Mouse (Mus musculus) gastrocnemius, adult 2 months (tissue): ENCODE measurements around the gene Kidins220. TPM values are rescaled to one million over a fixed set of nuclear protein-coding genes. Genes with fewer than 3 reads are reported as not detected.

ENCODE experiments used
- DNase-seq: peaks from one replicate; pipeline ENCODE4 v3.0.0; 2022
- H3K27ac ChIP-seq: fragments of 200-600 bp; 2 replicates; pipeline ENCODE4 v1.8.1; 2022; ENCODE audit warnings: mild to moderate bottlenecking
- H3K4me3 ChIP-seq: fragments of 200-600 bp; 2 replicates; pipeline ENCODE4 v1.8.1; 2022; ENCODE audit warnings: mild to moderate bottlenecking, moderate library complexity
- CTCF ChIP-seq: fragments of 200-600 bp; IDR thresholded peaks from 2 replicates; pipeline ENCODE4 v1.8.1; 2022; ENCODE audit warnings: antibody characterized with exemption, mild to moderate bottlenecking, moderate library complexity
- intact Hi-C: fragments of 180-260 bp; cut with DNase I; formaldehyde crosslinking; loops from one replicate; pipeline ENCODE4 v1.15.1; 2025
- long read RNA-seq, 2 experiments: library from polyadenylated mRNA; stranded (forward); transcript quantifications; one replicate each; pipeline ENCODE4 v2.0.0; 2021
- total RNA-seq, 2 experiments: library from RNA; stranded (reverse); gene quantifications; 2 replicates each; pipeline ENCODE4 v1.2.3; 2021

The Kidins220 gene
- total RNA-seq, result 10 to 100 TPM; 51.3 to 56.5 TPM
- long read RNA-seq, experiment 1, full-length matches to known transcripts, result 1 of 79 reads
- long read RNA-seq, experiment 1, partial matches to known transcripts, result 6 of 79 reads
- long read RNA-seq, experiment 1, other reads (novel, unspliced or antisense), result 72 of 79 reads
- long read RNA-seq, experiment 2, partial matches to known transcripts, result 1 of 41 reads
- long read RNA-seq, experiment 2, other reads (novel, unspliced or antisense), result 40 of 41 reads

GRCm38 (mm10) chr12:24974446-24975114 is at the start of gene Kidins220:
Kidins220 (plus strand) TSS chr12:24974925.
- H3K27ac ChIP-seq, result peak within 1 kb of the TSS; percentile 93
- DNase-seq, result peak; percentile 97
- no peak for TF ChIP-seq CTCF
- H3K4me3 ChIP-seq, result peak within 1 kb of the TSS; percentile 94
- intact Hi-C loops, result no loop called here

GRCm38 (mm10) chr12:24925276-24925675 is 49.4 kb upstream of the Kidins220 start:
- TF ChIP-seq CTCF, result no peak
- Histone ChIP-seq H3K4me3 (no peak overlapping the region), H3K27ac (no peak overlapping the region)
- intact Hi-C loops, result no loop called here
- DNase-seq, result no peak

- no peak overlapping the region for H3K27ac ChIP-seq
- intact Hi-C loops, result no loop called here
- no peak overlapping the region for H3K4me3 ChIP-seq
- no peak for TF ChIP-seq CTCF
- no peak for DNase-seq
Observed at GRCm38 (mm10) chr12:24925684-24926083, 49.0 kb upstream of the Kidins220 start.

GRCm38 (mm10) chr12:24928051-24928748 is 46.5 kb upstream of the Kidins220 start:
- no peak overlapping the region for H3K27ac ChIP-seq

GRCm38 (mm10) chr12:24929043-24929442 is 45.7 kb upstream of the Kidins220 start:
- no peak overlapping the region for H3K4me3 ChIP-seq
- DNase-seq, result no peak
- H3K27ac ChIP-seq, result no peak overlapping the region
- TF ChIP-seq CTCF, result no peak
- intact Hi-C loops, result no loop called here

More at GRCm38 (mm10) chr12:24928051-24928748, 46.5 kb upstream of the Kidins220 start:
- no peak for DNase-seq
- intact Hi-C loops, result no loop called here
- TF ChIP-seq CTCF, result no peak
- H3K4me3 ChIP-seq, result no peak overlapping the region

- Histone ChIP-seq H3K4me3 (no peak overlapping the region), H3K27ac (no peak overlapping the region)
- intact Hi-C loops, result no loop called here
- no peak for TF ChIP-seq CTCF
- DNase-seq, result no peak
Observed at GRCm38 (mm10) chr12:24930760-24931159, 44.0 kb upstream of the Kidins220 start.

GRCm38 (mm10) chr12:24932120-24932519 is 42.6 kb upstream of the Kidins220 start:
- intact Hi-C loops, result no loop called here
- DNase-seq, result peak; percentile 41
- Histone ChIP-seq H3K4me3 (no peak overlapping the region), H3K27ac (no peak overlapping the region)
- TF ChIP-seq CTCF, result no peak

GRCm38 (mm10) chr12:24933206-24933775 is 41.4 kb upstream of the Kidins220 start:
- H3K4me3 ChIP-seq, result no peak overlapping the region
- intact Hi-C loops, result no loop called here
- no peak overlapping the region for H3K27ac ChIP-seq
- no peak for DNase-seq
- TF ChIP-seq CTCF, result no peak

- DNase-seq, result no peak
- no peak for TF ChIP-seq CTCF
- no peak overlapping the region for H3K4me3 ChIP-seq
- H3K27ac ChIP-seq, result no peak overlapping the region
- intact Hi-C loops, result no loop called here
Observed at GRCm38 (mm10) chr12:24933996-24934395, 40.7 kb upstream of the Kidins220 start.

GRCm38 (mm10) chr12:24936281-24936680 is 38.4 kb upstream of the Kidins220 start:
- Histone ChIP-seq H3K27ac (no peak overlapping the region), H3K4me3 (no peak overlapping the region)
- intact Hi-C loops, result no loop called here
- TF ChIP-seq CTCF, result no peak
- DNase-seq, result no peak

GRCm38 (mm10) chr12:24939372-24939771 is 35.4 kb upstream of the Kidins220 start:
- Histone ChIP-seq H3K27ac (no peak overlapping the region), H3K4me3 (no peak overlapping the region)
- no peak for TF ChIP-seq CTCF
- intact Hi-C loops, result no loop called here
- DNase-seq, result no peak

- no peak for DNase-seq
- Histone ChIP-seq H3K4me3 (no peak overlapping the region), H3K27ac (no peak overlapping the region)
- no peak for TF ChIP-seq CTCF
- intact Hi-C loops, result no loop called here
Observed at GRCm38 (mm10) chr12:24942619-24943287, 32.0 kb upstream of the Kidins220 start.
